Mouse (Mus musculus) neural tube, embryonic 12.5 days (tissue): ENCODE measurements around the gene Gm527. TPM values are rescaled to one million over a fixed set of nuclear protein-coding genes. Genes with fewer than 3 reads are reported as not detected.

Experiments
- ATAC-seq: fragments of 200-750 bp; cut with Nextera tagmentation; 2 replicates; pipeline ENCODE4 v1.8.0; 2017; ENCODE audit warnings: low read depth, mild to moderate bottlenecking, moderate TSS enrichment, moderate library complexity; ENCODE audit not compliant: low FRiP score
- H3K27ac ChIP-seq: fragments of 300-500 bp; sonication (generic); 2 replicates; pipeline ENCODE4 v1.5.1; 2016
- H3K27me3 ChIP-seq: fragments of 300-500 bp; sonication (generic); replicated peaks from 2 replicates; pipeline ENCODE4 v1.6.1; 2016; ENCODE audit warnings: mild to moderate bottlenecking
- H3K36me3 ChIP-seq: fragments of 300-500 bp; sonication (generic); 2 replicates; pipeline ENCODE4 v1.6.1; 2016; ENCODE audit warnings: mild to moderate bottlenecking
- H3K4me1 ChIP-seq: fragments of 300-500 bp; sonication (generic); 2 replicates; pipeline ENCODE4 v1.6.1; 2016
- H3K4me2 ChIP-seq: fragments of 300-500 bp; sonication (generic); replicated peaks from 2 replicates; pipeline ENCODE4 v1.6.1; 2016; ENCODE audit warnings: mild to moderate bottlenecking
- H3K4me3 ChIP-seq: fragments of 300-500 bp; sonication (generic); 2 replicates; pipeline ENCODE4 v1.5.1; 2016
- H3K9ac ChIP-seq: fragments of 300-500 bp; sonication (generic); 2 replicates; pipeline ENCODE4 v1.6.1; 2016; ENCODE audit warnings: mild to moderate bottlenecking
- H3K9me3 ChIP-seq: fragments of 300-500 bp; sonication (generic); 2 replicates; pipeline ENCODE4 v1.6.1; 2016; ENCODE audit warnings: mild to moderate bottlenecking
- WGBS: fragments of 180-500 bp; shearing (Covaris S2); methylation state at CpG from one replicate; pipeline ENCODE4 v1.1.7; 2016; 5-methylcytosine and 5-hydroxymethylcytosine counted together
- polyA plus RNA-seq: library from polyadenylated mRNA; unstranded; fragments of >200 nt; fragmentation: Nextera tagmentation; extraction: Ambion mirVana; gene quantifications from 2 replicates; pipeline ENCODE4 v1.2.1, GENCODE M21; 2016

Gm527 gene
- polyA plus RNA-seq, result 3.9 and 5.6 TPM in 2 replicates

- H3K9me3 ChIP-seq, result no peaks in the 10 kb centered on the region
- H3K4me2 ChIP-seq, result peak within 1 kb of the TSS; percentile 77
- no peak within 1 kb of the TSS for H3K27ac ChIP-seq
- H3K9ac ChIP-seq, result peak within 1 kb of the TSS; percentile 84
- no peaks in the 10 kb centered on the region for H3K36me3 ChIP-seq
- ATAC-seq, result peak; percentile 100
- H3K4me3 ChIP-seq, result peak within 1 kb of the TSS; percentile 90
- H3K27me3 ChIP-seq, result no peaks in the 10 kb centered on the region
- no peaks in the 10 kb centered on the region for H3K4me1 ChIP-seq
- under 1% methylated on average over 90 of the region's 93 CpGs for WGBS
Observed at GRCm38 (mm10) chr12:64917578-64918471, at the start of gene Gm527. Gene Gm527 (plus strand): TSS chr12:64917906.

- no peak overlapping the region for H3K9ac ChIP-seq
- no peaks in the 10 kb centered on the region for H3K27me3 ChIP-seq
- ATAC-seq, result no peak
- no peaks in the 10 kb centered on the region for H3K9me3 ChIP-seq
- H3K27ac ChIP-seq, result no peak overlapping the region
- no peak overlapping the region for H3K4me3 ChIP-seq
- no peaks in the 10 kb centered on the region for H3K4me1 ChIP-seq
- H3K36me3 ChIP-seq, result no peaks in the 10 kb centered on the region
- 55% methylated on average over 4 of the region's 4 CpGs for WGBS
- no peak overlapping the region for H3K4me2 ChIP-seq
Observed at GRCm38 (mm10) chr12:64871103-64871502, 46.6 kb upstream of the Gm527 start.

- no peak overlapping the region for H3K9ac ChIP-seq
- H3K4me3 ChIP-seq, result no peak overlapping the region
- WGBS, result 42% methylated on average over 4 of the region's 4 CpGs
- ATAC-seq, result no peak
- peaks cover 2% of the 10 kb centered on the region; the same call in 1 of the 2 replicates for H3K4me1 ChIP-seq
- no peaks in the 10 kb centered on the region for H3K36me3 ChIP-seq
- no peaks in the 10 kb centered on the region for H3K9me3 ChIP-seq
- no peaks in the 10 kb centered on the region for H3K27me3 ChIP-seq
- no peak overlapping the region for H3K4me2 ChIP-seq
- H3K27ac ChIP-seq, result no peak overlapping the region
Observed at GRCm38 (mm10) chr12:64897060-64897730, 20.5 kb upstream of the Gm527 start.

DNA sequence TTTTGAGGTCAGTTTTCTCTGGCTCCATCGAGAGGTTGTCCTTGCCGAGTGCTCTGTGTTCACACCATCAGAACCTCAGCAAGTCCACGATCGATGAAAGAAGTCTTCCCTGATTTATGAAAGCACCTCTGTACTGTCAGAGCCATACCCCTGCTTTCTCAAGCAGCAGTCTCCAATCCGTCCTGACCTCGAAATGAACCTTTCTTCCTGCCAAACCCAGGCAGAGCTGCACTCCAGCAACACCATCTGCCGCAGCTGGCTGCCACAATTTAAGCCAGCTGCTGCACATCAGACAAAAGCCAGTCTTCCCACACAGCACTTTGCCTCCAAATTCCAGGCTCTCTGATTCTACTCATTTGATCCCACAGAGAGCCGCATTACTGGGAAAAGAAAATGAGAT, 15.2 kb upstream of the Gm527 start:
- H3K9me3 ChIP-seq, result no peaks in the 10 kb centered on the region
- H3K4me3 ChIP-seq, result no peak overlapping the region
- no peaks in the 10 kb centered on the region for H3K36me3 ChIP-seq
- no peaks in the 10 kb centered on the region for H3K27me3 ChIP-seq
- H3K27ac ChIP-seq, result no peak overlapping the region
- H3K4me2 ChIP-seq, result 0 out of 2 replicates have a peak overlapping the region, but pooled peaks have one; percentile 17
- ATAC-seq, result peak; percentile 77
- H3K9ac ChIP-seq, result no peak overlapping the region
- peaks cover 10% of the 10 kb centered on the region; the same call in 1 of the 2 replicates for H3K4me1 ChIP-seq
- 14% methylated on average over 8 of the region's 8 CpGs for WGBS

DNA sequence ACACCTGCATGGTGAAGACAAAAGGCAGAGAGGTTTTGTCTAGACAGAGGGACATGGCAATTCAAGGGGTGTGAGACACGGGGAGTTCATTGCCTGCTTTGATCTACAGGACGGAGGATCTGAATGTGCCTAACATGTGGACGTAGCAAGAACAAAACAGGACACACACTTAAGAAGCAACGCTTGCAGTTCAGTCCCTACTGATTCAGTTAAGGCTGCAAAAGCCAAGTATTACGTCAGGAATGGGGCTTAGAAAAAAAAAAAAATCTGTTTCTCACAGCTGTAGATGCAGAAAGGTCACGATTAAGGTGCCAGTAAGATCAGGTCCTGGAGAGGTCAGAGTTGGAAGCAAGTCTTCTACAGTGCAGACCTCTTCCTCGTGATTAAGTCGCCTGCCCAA, 14.5 kb upstream of the Gm527 start:
- WGBS, result 52% methylated on average over 8 of the region's 8 CpGs
- Histone ChIP-seq H3K36me3 (no peaks in the 10 kb centered on the region), H3K27me3 (no peaks in the 10 kb centered on the region), H3K9ac (no peak overlapping the region), H3K4me3 (no peak overlapping the region), H3K4me1 (peaks cover 10% of the 10 kb centered on the region; the same call in 1 of the 2 replicates), H3K4me2 (no peak overlapping the region), H3K9me3 (no peaks in the 10 kb centered on the region), H3K27ac (no peak overlapping the region)
- ATAC-seq, result 0 out of 2 replicates have a peak, but pooled peaks have one; percentile 11

GRCm38 (mm10) chr12:64912996-64913395, 4.7 kb upstream of the Gm527 start:
- Histone ChIP-seq H3K4me1 (no peaks in the 10 kb centered on the region), H3K4me3 (no peak overlapping the region), H3K36me3 (no peaks in the 10 kb centered on the region), H3K9ac (no peak overlapping the region), H3K9me3 (no peaks in the 10 kb centered on the region), H3K27me3 (no peaks in the 10 kb centered on the region), H3K4me2 (no peak overlapping the region), H3K27ac (no peak overlapping the region)
- WGBS, result 68% methylated on average over 6 of the region's 6 CpGs
- no peak for ATAC-seq

DNA sequence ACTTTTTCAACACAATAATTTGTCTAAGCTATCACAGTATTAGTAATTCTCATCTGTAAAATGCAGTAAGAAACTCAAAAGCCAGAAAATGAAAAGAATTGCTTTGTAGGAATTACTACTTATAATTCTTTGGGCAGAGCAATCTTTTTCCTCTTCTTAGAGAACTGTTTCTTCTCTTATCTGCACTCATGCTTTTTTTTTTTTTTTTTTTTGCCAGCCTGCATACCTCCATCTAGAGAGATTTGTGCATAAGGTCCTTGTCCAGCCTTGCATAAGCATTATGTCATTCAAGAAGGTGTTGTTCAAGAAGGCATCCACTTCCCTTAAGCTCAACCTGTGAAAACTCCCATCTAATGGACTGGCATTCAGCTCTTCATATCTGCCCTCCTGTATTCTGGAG, 971 bp upstream of the Gm527 start:
- no peak overlapping the region for H3K4me3 ChIP-seq
- ATAC-seq, result no peak
- H3K36me3 ChIP-seq, result no peaks in the 10 kb centered on the region
- no peaks in the 10 kb centered on the region for H3K27me3 ChIP-seq
- H3K9ac ChIP-seq, result no peak overlapping the region
- H3K4me1 ChIP-seq, result no peaks in the 10 kb centered on the region
- H3K27ac ChIP-seq, result no peak overlapping the region
- H3K4me2 ChIP-seq, result no peak overlapping the region
- no peaks in the 10 kb centered on the region for H3K9me3 ChIP-seq

DNA sequence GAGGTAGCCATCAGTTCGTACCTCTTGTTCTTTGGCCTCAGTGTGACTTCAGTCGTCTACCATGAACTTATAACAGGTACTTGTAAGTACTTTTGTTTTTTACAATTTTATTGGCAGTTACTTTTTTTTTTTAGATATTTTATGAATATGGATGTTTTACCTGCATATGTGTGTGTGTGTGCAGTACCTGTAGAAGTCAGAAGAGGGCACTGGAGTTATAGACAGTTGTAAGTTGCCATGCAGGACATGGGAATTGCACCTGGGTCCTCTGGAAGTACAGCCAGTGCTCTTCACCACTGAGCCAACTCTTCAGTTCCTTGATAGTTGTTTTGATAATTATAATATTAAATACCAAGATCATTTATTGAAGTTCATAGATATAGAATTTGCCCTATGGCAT, 19.8 kb downstream of the Gm527 start:
- 0 out of 2 replicates have a peak, but pooled peaks cover 5% of the 10 kb centered on the region for H3K36me3 ChIP-seq
- H3K9me3 ChIP-seq, result no peaks in the 10 kb centered on the region
- H3K4me1 ChIP-seq, result no peaks in the 10 kb centered on the region
- no peak for ATAC-seq
- 89% methylated on average over 2 of the region's 2 CpGs for WGBS
- H3K27me3 ChIP-seq, result no peaks in the 10 kb centered on the region
- no peak overlapping the region for H3K27ac ChIP-seq
- H3K4me2 ChIP-seq, result no peak overlapping the region
- H3K4me3 ChIP-seq, result no peak overlapping the region
- H3K9ac ChIP-seq, result no peak overlapping the region

- H3K9me3 ChIP-seq, result no peaks in the 10 kb centered on the region
- WGBS, result 27% methylated on average over 4 of the region's 4 CpGs
Observed at GRCm38 (mm10) chr12:64964560-64964959, 46.9 kb downstream of the Gm527 start.

GRCm38 (mm10) chr12:64965124-64966026, 47.7 kb downstream of the Gm527 start, which contains the start of the genes Klhl28 and Togaram1:
Gene Klhl28 (minus strand): TSS chr12:64965534.
Gene Togaram1 (plus strand): TSS chr12:64965804.
- no peaks in the 10 kb centered on the region for H3K27me3 ChIP-seq
- peaks cover 28% of the 10 kb centered on the region for H3K4me1 ChIP-seq
- H3K4me3 ChIP-seq, result peak within 1 kb of the TSS; percentile 68
- H3K9ac ChIP-seq, result peak within 1 kb of the TSS; percentile 82
- peak; percentile 99 for ATAC-seq
- H3K9me3 ChIP-seq, result no peaks in the 10 kb centered on the region
- H3K4me2 ChIP-seq, result peak within 1 kb of the TSS; percentile 99
- H3K36me3 ChIP-seq, result no peaks in the 10 kb centered on the region
- under 1% methylated on average over 45 of the region's 45 CpGs for WGBS
- peak within 1 kb of the TSS; percentile 63 for H3K27ac ChIP-seq

More at GRCm38 (mm10) chr12:64964560-64964959, 46.9 kb downstream of the Gm527 start:
- Histone ChIP-seq H3K4me2 (peak overlapping the region; percentile 79), H3K4me1 (peaks cover 25% of the 10 kb centered on the region), H3K27me3 (no peaks in the 10 kb centered on the region), H3K27ac (no peak overlapping the region), H3K9ac (peak overlapping the region; percentile 61), H3K36me3 (no peaks in the 10 kb centered on the region), H3K4me3 (peak overlapping the region; percentile 68)
- no peak for ATAC-seq

- under 1% methylated on average over 44 of the region's 44 CpGs for WGBS
- peak overlapping the region; percentile 63 for H3K27ac ChIP-seq
- peaks cover 36% of the 10 kb centered on the region for H3K4me1 ChIP-seq
- H3K4me2 ChIP-seq, result peak overlapping the region; percentile 99
- H3K9me3 ChIP-seq, result no peaks in the 10 kb centered on the region
- peak overlapping the region; percentile 68 for H3K4me3 ChIP-seq
- no peaks in the 10 kb centered on the region for H3K27me3 ChIP-seq
- no peaks in the 10 kb centered on the region for H3K36me3 ChIP-seq
- ATAC-seq, result no peak; the same call in 1 of the 2 replicates
- H3K9ac ChIP-seq, result peak overlapping the region; percentile 82
Observed at GRCm38 (mm10) chr12:64966101-64966631, 48.5 kb downstream of the Gm527 start.
